Mouse (Mus musculus) stomach, embryonic 14.5 days (tissue): ENCODE data around the gene Tpi1. TPM values are rescaled to one million over a fixed set of nuclear protein-coding genes. Genes with fewer than 3 reads are reported as not detected.

Experiments
- ATAC-seq: fragments of 200-750 bp; cut with Nextera tagmentation; 2 replicates; pipeline ENCODE4 v1.8.0; 2017; ENCODE audit warnings: low read depth, moderate TSS enrichment; ENCODE audit not compliant: insufficient number of reproducible peaks, insufficient read depth, low FRiP score
- H3K27ac ChIP-seq: fragments of 300-500 bp; sonication (generic); 2 replicates; pipeline ENCODE4 v1.5.1; 2014; ENCODE audit warnings: mild to moderate bottlenecking, low read length, moderate library complexity, mixed read lengths
- H3K27me3 ChIP-seq: fragments of 300-500 bp; sonication (generic); 2 replicates; pipeline ENCODE4 v1.6.1; 2014; ENCODE audit warnings: low read length, control low read depth, mixed read lengths; ENCODE audit not compliant: control insufficient read depth, insufficient read depth
- H3K36me3 ChIP-seq: fragments of 300-500 bp; sonication (generic); 2 replicates; pipeline ENCODE4 v1.6.1; 2014; ENCODE audit warnings: mild to moderate bottlenecking, control low read depth, low read length, moderate library complexity, mixed read lengths; ENCODE audit not compliant: control insufficient read depth, insufficient read depth
- H3K4me1 ChIP-seq: fragments of 300-500 bp; sonication (generic); 2 replicates; pipeline ENCODE4 v1.6.1; 2014; ENCODE audit warnings: low read length, control low read depth, mixed read lengths; ENCODE audit not compliant: control insufficient read depth, insufficient read depth
- H3K4me2 ChIP-seq: fragments of 300-500 bp; sonication (generic); replicated peaks from 2 replicates; pipeline ENCODE4 v1.6.1; 2014; ENCODE audit warnings: low read depth, low read length, control low read depth
- H3K4me3 ChIP-seq: fragments of 300-500 bp; sonication (generic); 2 replicates; pipeline ENCODE4 v1.5.1; 2014; ENCODE audit warnings: low read depth, low read length, control low read depth
- H3K9ac ChIP-seq: fragments of 300-500 bp; sonication (generic); replicated peaks from 2 replicates; pipeline ENCODE4 v1.6.1; 2014; ENCODE audit warnings: low read depth, mild to moderate bottlenecking, control low read depth, low read length, moderate library complexity, mixed read lengths
- H3K9me3 ChIP-seq: fragments of 300-500 bp; sonication (generic); 2 replicates; pipeline ENCODE4 v1.6.1; 2016; ENCODE audit warnings: low read depth, low read length, control low read depth; ENCODE audit not compliant: control insufficient read depth
- WGBS: fragments of 180-500 bp; shearing (Covaris S2); extraction: QIAGEN DNeasy Blood & Tissue Kit; methylation state at CpG from one replicate; pipeline ENCODE4 v1.1.7; 2014; 5-methylcytosine and 5-hydroxymethylcytosine counted together
- polyA plus RNA-seq: library from polyadenylated mRNA; unstranded; fragments of >200 nt; fragmentation: Nextera tagmentation; extraction: Ambion mirVana; gene quantifications from 2 replicates; pipeline ENCODE4 v1.2.1, GENCODE M21; 2014

The Tpi1 gene
- polyA plus RNA-seq, 1 experiment from 2014 or later, result 844 TPM

- H3K36me3 ChIP-seq, result peaks cover 39% of the 10 kb centered on the region
- 25% methylated on average over 10 of the region's 10 CpGs for WGBS
- no peaks in the 10 kb centered on the region for H3K27me3 ChIP-seq
- ATAC-seq, result no peak
- peak overlapping the region; percentile 36 for H3K9ac ChIP-seq
- H3K4me2 ChIP-seq, result peak overlapping the region; percentile 81
- H3K27ac ChIP-seq, result peak overlapping the region; percentile 35; the same call in 1 of the 2 replicates
- H3K9me3 ChIP-seq, result no peaks in the 10 kb centered on the region
- H3K4me1 ChIP-seq, result peaks cover 6% of the 10 kb centered on the region; the same call in 1 of the 2 replicates
- peak overlapping the region; percentile 69 for H3K4me3 ChIP-seq
These were observed 14.1 kb upstream of the Tpi1 start for GRCm38 (mm10) chr6:124828101-124828592.

GRCm38 (mm10) chr6:124822049-124822448, 8.0 kb upstream of the Tpi1 start:
- no peak overlapping the region for H3K4me3 ChIP-seq
- no peaks in the 10 kb centered on the region for H3K9me3 ChIP-seq
- H3K9ac ChIP-seq, result no peak overlapping the region
- H3K27ac ChIP-seq, result no peak overlapping the region
- no peak overlapping the region for H3K4me2 ChIP-seq
- peaks cover 93% of the 10 kb centered on the region for H3K36me3 ChIP-seq
- no peaks in the 10 kb centered on the region for H3K27me3 ChIP-seq
- no peak for ATAC-seq
- WGBS, result 96% methylated on average over 4 of the region's 4 CpGs
- no peaks in the 10 kb centered on the region for H3K4me1 ChIP-seq

GRCm38 (mm10) chr6:124820891-124821290, 6.8 kb upstream of the Tpi1 start:
- 92% methylated on average over 5 of the region's 5 CpGs for WGBS
- Histone ChIP-seq H3K9ac (no peak overlapping the region), H3K27ac (no peak overlapping the region), H3K4me3 (no peak overlapping the region), H3K27me3 (no peaks in the 10 kb centered on the region), H3K4me2 (no peak overlapping the region), H3K9me3 (no peaks in the 10 kb centered on the region), H3K4me1 (no peaks in the 10 kb centered on the region), H3K36me3 (peaks cover 95% of the 10 kb centered on the region)
- ATAC-seq, result no peak

GRCm38 (mm10) chr6:124817971-124818370, 3.9 kb upstream of the Tpi1 start:
- Histone ChIP-seq H3K9me3 (no peaks in the 10 kb centered on the region), H3K9ac (no peak overlapping the region), H3K4me1 (peaks cover 10% of the 10 kb centered on the region), H3K4me3 (no peak overlapping the region), H3K27ac (no peak overlapping the region), H3K27me3 (no peaks in the 10 kb centered on the region), H3K4me2 (no peak overlapping the region), H3K36me3 (peaks cover 71% of the 10 kb centered on the region)
- 90% methylated on average over 8 of the region's 8 CpGs for WGBS
- ATAC-seq, result no peak

- H3K4me2 ChIP-seq, result no peak overlapping the region
- H3K4me3 ChIP-seq, result no peak overlapping the region
- no peaks in the 10 kb centered on the region for H3K9me3 ChIP-seq
- peaks cover 12% of the 10 kb centered on the region for H3K4me1 ChIP-seq
- peaks cover 67% of the 10 kb centered on the region for H3K36me3 ChIP-seq
- no peak overlapping the region for H3K27ac ChIP-seq
- WGBS, result 97% methylated on average over 8 of the region's 8 CpGs
- ATAC-seq, result no peak
- H3K9ac ChIP-seq, result no peak overlapping the region
- no peaks in the 10 kb centered on the region for H3K27me3 ChIP-seq
These were observed 3.5 kb upstream of the Tpi1 start for GRCm38 (mm10) chr6:124817563-124817962.

GRCm38 (mm10) chr6:124817125-124817524, 3.0 kb upstream of the Tpi1 start:
- Histone ChIP-seq H3K4me1 (peaks cover 17% of the 10 kb centered on the region), H3K27ac (no peak overlapping the region), H3K4me2 (no peak overlapping the region), H3K27me3 (no peaks in the 10 kb centered on the region), H3K9ac (no peak overlapping the region), H3K36me3 (peaks cover 66% of the 10 kb centered on the region), H3K9me3 (no peaks in the 10 kb centered on the region), H3K4me3 (no peak overlapping the region)
- ATAC-seq, result no peak
- 96% methylated on average over 11 of the region's 11 CpGs for WGBS

GRCm38 (mm10) chr6:124816611-124817010, 2.5 kb upstream of the Tpi1 start:
- peaks cover 17% of the 10 kb centered on the region for H3K4me1 ChIP-seq
- H3K4me2 ChIP-seq, result no peak overlapping the region
- 69% methylated on average over 4 of the region's 4 CpGs for WGBS
- H3K36me3 ChIP-seq, result peaks cover 66% of the 10 kb centered on the region
- no peaks in the 10 kb centered on the region for H3K27me3 ChIP-seq
- no peak overlapping the region for H3K4me3 ChIP-seq
- no peak overlapping the region for H3K27ac ChIP-seq
- no peak overlapping the region for H3K9ac ChIP-seq
- no peak for ATAC-seq
- no peaks in the 10 kb centered on the region for H3K9me3 ChIP-seq

- peaks cover 17% of the 10 kb centered on the region for H3K4me1 ChIP-seq
- H3K27me3 ChIP-seq, result no peaks in the 10 kb centered on the region
- ATAC-seq, result no peak
- H3K9me3 ChIP-seq, result no peaks in the 10 kb centered on the region
- H3K27ac ChIP-seq, result 0 out of 2 replicates have a peak overlapping the region, but pooled peaks have one; percentile 15
- H3K36me3 ChIP-seq, result peaks cover 62% of the 10 kb centered on the region
- peak overlapping the region; percentile 89; the same call in 1 of the 2 replicates for H3K4me2 ChIP-seq
- H3K4me3 ChIP-seq, result no peak overlapping the region
- no peak overlapping the region for H3K9ac ChIP-seq
- WGBS, result 67% methylated on average over 9 of the region's 9 CpGs
These were observed 1.0 kb upstream of the Tpi1 start for GRCm38 (mm10) chr6:124814858-124815774.
